Mouse (Mus musculus) lung, embryonic 15.5 days (tissue): ENCODE data around the gene Scrt2. TPM values are rescaled to one million over a fixed set of nuclear protein-coding genes. Genes with fewer than 3 reads are reported as not detected.

Source experiments
- ATAC-seq: fragments of 200-750 bp; cut with Nextera tagmentation; 2 replicates; pipeline ENCODE4 v1.8.0; 2017; ENCODE audit warnings: moderate number of reproducible peaks, borderline replicate concordance; ENCODE audit not compliant: low FRiP score, low TSS enrichment; ENCODE audit errors: extremely low read depth
- H3K27ac ChIP-seq: fragments of 300-500 bp; sonication (generic); 2 replicates; pipeline ENCODE4 v1.5.1; 2015; ENCODE audit warnings: moderate library complexity, mild to moderate bottlenecking, inconsistent platforms
- H3K27me3 ChIP-seq: fragments of 300-500 bp; sonication (generic); 2 replicates; pipeline ENCODE4 v1.6.1; 2015; ENCODE audit warnings: inconsistent platforms
- H3K36me3 ChIP-seq: fragments of 300-500 bp; sonication (generic); 2 replicates; pipeline ENCODE4 v1.6.1; 2015; ENCODE audit warnings: inconsistent platforms
- H3K4me1 ChIP-seq: fragments of 300-500 bp; sonication (generic); 2 replicates; pipeline ENCODE4 v1.6.1; 2015; ENCODE audit warnings: inconsistent platforms
- H3K4me2 ChIP-seq: fragments of 300-500 bp; sonication (generic); 2 replicates; pipeline ENCODE4 v1.6.1; 2015; ENCODE audit warnings: inconsistent platforms, mild to moderate bottlenecking, moderate library complexity
- H3K4me3 ChIP-seq: fragments of 300-500 bp; sonication (generic); 2 replicates; pipeline ENCODE4 v1.5.1; 2015; ENCODE audit warnings: mild to moderate bottlenecking, inconsistent platforms
- H3K9ac ChIP-seq: fragments of 300-500 bp; sonication (generic); 2 replicates; pipeline ENCODE4 v1.6.1; 2015; ENCODE audit warnings: inconsistent platforms
- H3K9me3 ChIP-seq: fragments of 300-500 bp; sonication (generic); 2 replicates; pipeline ENCODE4 v1.6.1; 2016; ENCODE audit warnings: inconsistent platforms
- WGBS: fragments of 180-500 bp; shearing (Covaris S2); methylation state at CpG from one replicate; pipeline ENCODE4 v1.1.7; 2015; 5-methylcytosine and 5-hydroxymethylcytosine counted together
- polyA plus RNA-seq: library from polyadenylated mRNA; unstranded; fragments of >200 nt; fragmentation: Nextera tagmentation; extraction: Ambion mirVana; gene quantifications from 2 replicates; pipeline ENCODE4 v1.2.1, GENCODE M21; 2015

Gene Scrt2
- polyA plus RNA-seq, 1 experiment from 2014 or later, result not detected

DNA sequence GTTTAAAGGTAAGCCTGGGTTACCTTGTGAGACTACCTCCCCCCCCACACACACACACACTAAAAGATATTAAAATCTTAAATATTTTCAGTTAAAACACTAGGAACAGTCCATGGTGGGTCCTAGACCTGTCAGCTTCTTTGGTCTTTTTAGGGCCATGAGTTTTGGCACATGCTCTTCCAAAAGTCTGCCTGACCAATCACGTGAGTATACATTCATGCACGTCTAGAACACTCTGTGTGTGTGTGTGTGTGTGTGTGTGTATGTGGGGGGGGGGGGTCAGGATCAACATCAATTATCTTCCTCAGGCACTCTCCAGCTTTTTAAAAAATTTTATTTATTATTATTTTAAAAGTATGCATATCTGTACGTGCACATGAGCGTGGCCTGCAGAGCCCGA is 31.2 kb downstream of the Scrt2 start:
- Histone ChIP-seq H3K36me3 (no peaks in the 10 kb centered on the region), H3K27ac (no peak overlapping the region), H3K4me1 (peaks cover 11% of the 10 kb centered on the region; the same call in 1 of the 2 replicates), H3K4me2 (no peak overlapping the region), H3K27me3 (peaks cover 15% of the 10 kb centered on the region), H3K9ac (no peak overlapping the region), H3K4me3 (no peak overlapping the region), H3K9me3 (no peaks in the 10 kb centered on the region)
- no peak for ATAC-seq
- WGBS, result 72% methylated on average over 5 of the region's 5 CpGs

- Histone ChIP-seq H3K4me2 (no peak overlapping the region), H3K4me3 (no peak overlapping the region), H3K9me3 (no peaks in the 10 kb centered on the region), H3K4me1 (peaks cover 11% of the 10 kb centered on the region; the same call in 1 of the 2 replicates), H3K27me3 (peaks cover 15% of the 10 kb centered on the region), H3K27ac (no peak overlapping the region), H3K36me3 (no peaks in the 10 kb centered on the region), H3K9ac (no peak overlapping the region)
- WGBS, result 74% methylated on average over 10 of the region's 10 CpGs
- no peak for ATAC-seq
Observed at GRCm38 (mm10) chr2:152112970-152113369, 31.6 kb downstream of the Scrt2 start.

- ATAC-seq, result no peak
- Histone ChIP-seq H3K36me3 (no peaks in the 10 kb centered on the region), H3K9ac (0 out of 2 replicates have a peak overlapping the region, but pooled peaks have one; percentile 2), H3K4me3 (peak overlapping the region; percentile 9), H3K9me3 (no peaks in the 10 kb centered on the region), H3K27ac (no peak overlapping the region), H3K4me2 (peak overlapping the region; percentile 54), H3K4me1 (peaks cover 11% of the 10 kb centered on the region; the same call in 1 of the 2 replicates), H3K27me3 (peaks cover 15% of the 10 kb centered on the region)
- WGBS, result 15% methylated on average over 36 of the region's 36 CpGs
Observed at GRCm38 (mm10) chr2:152114057-152114975, 33.0 kb downstream of the Scrt2 start.

DNA sequence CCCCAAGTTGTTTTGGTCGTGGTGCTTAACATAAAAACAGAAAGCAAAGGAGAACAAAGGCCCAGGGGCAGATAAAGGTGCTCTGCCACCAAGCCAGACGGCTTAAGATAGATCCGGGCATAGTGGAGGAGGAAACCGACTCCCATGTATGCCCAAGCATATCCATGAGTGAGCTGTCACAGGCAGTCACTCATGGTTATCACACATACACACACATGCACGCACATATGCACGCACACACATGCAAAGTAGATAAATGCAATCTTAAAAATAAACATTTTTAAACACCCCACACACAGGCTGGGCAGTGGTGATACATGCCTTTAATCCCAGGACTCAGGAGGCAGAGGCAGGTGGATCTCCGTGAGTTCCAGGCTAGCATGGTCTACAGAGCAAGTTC is 36.4 kb downstream of the Scrt2 start:
- no peaks in the 10 kb centered on the region for H3K36me3 ChIP-seq
- WGBS, result 75% methylated on average over 7 of the region's 7 CpGs
- H3K27me3 ChIP-seq, result peaks cover 15% of the 10 kb centered on the region
- H3K27ac ChIP-seq, result no peak overlapping the region
- no peak overlapping the region for H3K4me2 ChIP-seq
- H3K9ac ChIP-seq, result no peak overlapping the region
- H3K9me3 ChIP-seq, result no peaks in the 10 kb centered on the region
- H3K4me3 ChIP-seq, result no peak overlapping the region
- ATAC-seq, result no peak
- peaks cover 7% of the 10 kb centered on the region; the same call in 1 of the 2 replicates for H3K4me1 ChIP-seq

- Histone ChIP-seq H3K9ac (no peak overlapping the region), H3K27me3 (peaks cover 11% of the 10 kb centered on the region), H3K9me3 (no peaks in the 10 kb centered on the region), H3K27ac (no peak overlapping the region), H3K4me3 (no peak overlapping the region), H3K4me2 (no peak overlapping the region), H3K36me3 (no peaks in the 10 kb centered on the region), H3K4me1 (peaks cover 6% of the 10 kb centered on the region; the same call in 1 of the 2 replicates)
- no peak for ATAC-seq
- 31% methylated on average over 6 of the region's 6 CpGs for whole genome bisulfite sequencing
Observed at GRCm38 (mm10) chr2:152119228-152119865, 38.0 kb downstream of the Scrt2 start.

- H3K9me3 ChIP-seq, result no peaks in the 10 kb centered on the region
- H3K4me2 ChIP-seq, result no peak overlapping the region
- H3K36me3 ChIP-seq, result no peaks in the 10 kb centered on the region
- no peak overlapping the region for H3K4me3 ChIP-seq
- H3K9ac ChIP-seq, result no peak overlapping the region
- WGBS, result 60% methylated on average over 9 of the region's 9 CpGs
- no peaks in the 10 kb centered on the region for H3K27me3 ChIP-seq
- H3K27ac ChIP-seq, result no peak overlapping the region
- no peak for ATAC-seq
- no peaks in the 10 kb centered on the region for H3K4me1 ChIP-seq
Observed at GRCm38 (mm10) chr2:152122896-152123295, 41.6 kb downstream of the Scrt2 start.

DNA sequence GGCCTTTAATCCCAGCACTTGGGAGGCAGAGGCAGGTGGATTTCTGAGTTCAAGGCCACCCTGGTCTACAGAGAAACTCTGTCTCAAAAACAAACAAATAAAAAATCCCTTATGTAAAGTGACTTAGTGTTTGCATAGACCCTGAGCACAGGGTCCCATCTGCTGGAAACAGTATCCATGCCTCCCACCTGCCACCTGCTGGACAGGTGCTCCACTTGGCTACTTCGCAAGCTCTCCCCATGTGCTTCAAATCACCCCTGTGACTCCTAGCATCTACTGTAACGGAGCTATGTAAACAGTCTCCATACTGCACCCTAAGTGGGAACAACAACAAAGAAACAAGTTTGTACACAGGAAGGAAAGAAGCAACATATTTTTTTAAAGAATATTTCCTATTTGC is 47.3 kb downstream of the Scrt2 start:
- ATAC-seq, result no peak

DNA sequence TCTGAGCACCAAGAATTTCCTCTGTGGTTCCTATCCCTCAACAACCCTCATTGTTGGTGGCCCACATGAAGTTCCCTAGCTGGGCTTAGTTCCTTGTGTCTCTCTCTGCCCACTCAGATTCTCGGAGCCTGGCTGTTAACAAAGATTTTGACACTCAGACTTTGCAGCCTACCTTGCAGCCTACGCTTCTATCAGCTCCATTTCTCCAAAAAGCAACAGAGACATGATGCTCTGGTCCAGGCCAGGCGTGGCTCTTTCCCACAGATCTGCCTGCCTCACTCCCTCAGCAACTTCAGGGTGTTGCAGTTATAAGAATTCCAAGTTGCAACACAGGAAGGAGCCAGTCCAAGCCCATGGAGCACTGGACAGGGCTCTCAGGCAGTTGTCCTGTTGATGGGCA is 48.4 kb downstream of the Scrt2 start:
- no peak overlapping the region for H3K4me3 ChIP-seq
- no peak overlapping the region for H3K9ac ChIP-seq
- WGBS, result 72% methylated on average over 3 of the region's 3 CpGs
- no peaks in the 10 kb centered on the region for H3K36me3 ChIP-seq
- H3K4me2 ChIP-seq, result no peak overlapping the region
- no peaks in the 10 kb centered on the region for H3K27me3 ChIP-seq
- ATAC-seq, result no peak
- no peak overlapping the region for H3K27ac ChIP-seq
- no peaks in the 10 kb centered on the region for H3K9me3 ChIP-seq
- peaks cover 9% of the 10 kb centered on the region; the same call in 1 of the 2 replicates for H3K4me1 ChIP-seq

More for the DNA sequence above, 47.3 kb downstream of the Scrt2 start:
- H3K4me3 ChIP-seq, result no peak overlapping the region
- no peaks in the 10 kb centered on the region for H3K9me3 ChIP-seq
- 66% methylated on average over 2 of the region's 2 CpGs for whole genome bisulfite sequencing
- no peak overlapping the region for H3K27ac ChIP-seq
- peaks cover 9% of the 10 kb centered on the region; the same call in 1 of the 2 replicates for H3K4me1 ChIP-seq
- no peaks in the 10 kb centered on the region for H3K27me3 ChIP-seq
- H3K4me2 ChIP-seq, result no peak overlapping the region
- H3K9ac ChIP-seq, result no peak overlapping the region
- H3K36me3 ChIP-seq, result no peaks in the 10 kb centered on the region

- WGBS, result 33% methylated on average over 9 of the region's 9 CpGs
- no peaks in the 10 kb centered on the region for H3K27me3 ChIP-seq
Observed at GRCm38 (mm10) chr2:152132016-152132415, 50.7 kb downstream of the Scrt2 start.

GRCm38 (mm10) chr2:152132691-152133090 is 51.4 kb downstream of the Scrt2 start:
- Histone ChIP-seq H3K9ac (no peak overlapping the region), H3K9me3 (no peaks in the 10 kb centered on the region), H3K36me3 (no peaks in the 10 kb centered on the region), H3K4me2 (no peak overlapping the region), H3K27me3 (no peaks in the 10 kb centered on the region), H3K4me3 (no peak overlapping the region), H3K4me1 (peaks cover 9% of the 10 kb centered on the region; the same call in 1 of the 2 replicates), H3K27ac (no peak overlapping the region)
- ATAC-seq, result 0 out of 2 replicates have a peak, but pooled peaks have one; percentile 14
- WGBS, result 40% methylated on average over 8 of the region's 8 CpGs

More at GRCm38 (mm10) chr2:152132016-152132415, 50.7 kb downstream of the Scrt2 start:
- no peak overlapping the region for H3K4me3 ChIP-seq
- no peak overlapping the region for H3K27ac ChIP-seq
- H3K9me3 ChIP-seq, result no peaks in the 10 kb centered on the region
- peaks cover 9% of the 10 kb centered on the region; the same call in 1 of the 2 replicates for H3K4me1 ChIP-seq
- no peak for ATAC-seq
- H3K4me2 ChIP-seq, result no peak overlapping the region
- H3K36me3 ChIP-seq, result no peaks in the 10 kb centered on the region
- H3K9ac ChIP-seq, result no peak overlapping the region

- Histone ChIP-seq H3K4me2 (no peak overlapping the region), H3K4me3 (no peak overlapping the region), H3K27me3 (peaks cover 33% of the 10 kb centered on the region), H3K27ac (no peak overlapping the region), H3K9me3 (no peaks in the 10 kb centered on the region), H3K4me1 (peaks cover 30% of the 10 kb centered on the region), H3K36me3 (no peaks in the 10 kb centered on the region), H3K9ac (no peak overlapping the region)
- 69% methylated on average over 10 of the region's 10 CpGs for WGBS
- no peak for ATAC-seq
Observed at GRCm38 (mm10) chr2:152139191-152139987, 58.1 kb downstream of the Scrt2 start.
